Mouse (Mus musculus): ENCODE results near the gene 1700020D05Rik.

GRCm38 (mm10) chr19:5465037-5465436, 38.5 kb downstream of the 1700020D05Rik start:
- TF ChIP-seq EP300 (IDR thresholded peaks at IDR 0.05; ENCODE audit: insufficient read depth, low read depth, low read length) (no peak), POLR2A (IDR thresholded peaks at IDR 0.05; ENCODE audit: insufficient read depth, low read depth, low read length) (no peak)

All from heart, adult 2 months (tissue).